Mouse (Mus musculus): Measurements from ENCODE around the gene Xpo1.
"Not testable (repeated sequence)": the region's sequence is repeated elsewhere in the genome, so short reads cannot be mapped to it uniquely, and the experiment has no call there.

The Xpo1 gene

GRCm38 (mm10) chr11:23299910-23300309, 44.1 kb downstream of the Xpo1 start:
- no peak for DNase-seq

DNA sequence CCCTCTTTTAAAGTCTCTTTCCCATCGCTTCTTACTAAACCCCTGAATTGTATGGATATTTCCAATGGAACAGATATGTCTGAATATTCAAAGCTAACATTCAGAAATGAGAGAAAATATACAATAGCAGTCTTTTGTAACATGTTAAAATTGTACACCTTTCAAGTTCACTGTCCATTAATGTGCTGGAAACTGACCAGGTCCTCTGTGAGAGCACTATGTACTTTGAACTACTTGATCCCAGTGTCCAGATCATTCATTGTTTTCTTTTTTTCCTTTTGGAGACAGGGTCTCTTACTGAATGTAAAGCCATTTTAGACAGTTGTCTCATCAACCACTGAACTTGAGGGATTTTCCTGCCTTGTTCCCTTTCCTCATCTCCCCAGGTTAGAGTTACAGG, 47.3 kb downstream of the Xpo1 start:
- DNase-seq = no peak

DNA sequence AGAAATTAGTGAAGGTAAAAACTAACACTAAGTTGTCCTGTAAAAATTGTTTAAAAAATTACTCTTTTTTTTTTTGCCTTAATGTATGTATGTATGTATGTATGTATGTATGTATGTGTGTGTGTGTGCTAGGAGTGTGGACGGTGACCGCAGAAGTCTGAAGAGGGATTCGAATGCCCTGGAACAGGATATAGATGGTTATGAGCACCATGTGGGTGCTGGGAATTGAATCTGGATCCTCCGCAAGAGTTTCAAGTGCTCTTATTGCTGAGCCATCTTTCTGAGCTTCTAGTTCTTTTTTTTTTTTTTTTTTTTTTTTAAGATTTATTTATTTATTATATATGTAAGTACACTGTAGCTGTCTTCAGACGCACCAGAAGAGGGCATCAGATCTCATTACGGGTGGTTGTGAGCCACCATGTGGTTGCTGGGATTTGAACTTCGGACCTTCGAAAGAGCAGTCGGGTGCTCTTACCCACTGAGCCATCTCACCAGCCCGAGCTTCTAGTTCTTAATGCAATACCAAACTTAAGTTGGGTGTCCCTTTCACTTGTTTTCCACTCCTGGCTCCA, 49.3 kb downstream of the Xpo1 start:
- not testable (repeated sequence) for DNase-seq

DNA sequence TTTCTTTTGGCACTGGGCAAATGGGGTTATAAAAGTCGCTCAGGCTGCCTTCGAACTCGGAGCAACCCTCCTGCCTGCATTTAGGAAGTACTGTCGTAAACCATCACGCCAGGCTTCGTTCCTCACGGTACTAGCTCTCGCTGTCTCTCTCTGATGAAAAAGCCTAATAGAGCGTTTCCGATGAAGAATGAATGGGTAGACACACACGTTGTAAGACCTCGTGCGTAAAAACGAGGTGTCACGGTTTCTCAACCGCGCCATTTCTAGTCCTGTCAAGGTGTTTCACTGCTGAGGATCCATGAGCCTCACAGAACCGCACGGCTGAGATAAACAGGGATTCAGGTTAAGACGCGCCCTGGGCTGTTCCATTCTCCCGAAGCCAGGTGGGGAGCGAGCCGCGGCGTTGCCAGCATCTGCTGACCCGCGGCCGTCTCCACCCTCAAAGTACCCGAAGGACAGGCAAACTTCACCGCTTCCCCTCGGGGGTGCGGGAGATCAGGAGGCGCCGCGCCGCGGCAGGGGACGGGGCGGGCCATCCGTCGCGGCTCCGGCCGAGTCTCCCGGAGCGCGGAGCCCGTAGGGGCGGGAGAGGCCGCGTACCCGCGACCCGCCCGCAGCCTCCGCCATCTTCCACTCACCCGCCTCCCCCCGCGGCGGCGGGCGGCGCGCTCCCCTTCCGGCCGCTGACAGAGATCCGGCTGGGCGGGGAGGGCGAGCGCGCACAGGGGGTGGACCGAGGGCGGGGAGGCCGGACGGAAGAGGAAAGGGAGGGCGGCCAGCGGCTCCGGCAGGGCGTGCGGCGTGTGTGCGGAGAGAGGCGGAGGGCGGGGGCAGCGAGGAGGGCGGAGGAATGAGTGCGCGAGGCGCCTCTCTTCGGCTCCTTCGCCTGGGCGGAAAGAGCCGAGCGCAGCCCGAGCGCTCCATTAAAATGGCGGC, 50.1 kb downstream of the Xpo1 start:
- DNase-seq = peak; percentile 98 to 99

DNA sequence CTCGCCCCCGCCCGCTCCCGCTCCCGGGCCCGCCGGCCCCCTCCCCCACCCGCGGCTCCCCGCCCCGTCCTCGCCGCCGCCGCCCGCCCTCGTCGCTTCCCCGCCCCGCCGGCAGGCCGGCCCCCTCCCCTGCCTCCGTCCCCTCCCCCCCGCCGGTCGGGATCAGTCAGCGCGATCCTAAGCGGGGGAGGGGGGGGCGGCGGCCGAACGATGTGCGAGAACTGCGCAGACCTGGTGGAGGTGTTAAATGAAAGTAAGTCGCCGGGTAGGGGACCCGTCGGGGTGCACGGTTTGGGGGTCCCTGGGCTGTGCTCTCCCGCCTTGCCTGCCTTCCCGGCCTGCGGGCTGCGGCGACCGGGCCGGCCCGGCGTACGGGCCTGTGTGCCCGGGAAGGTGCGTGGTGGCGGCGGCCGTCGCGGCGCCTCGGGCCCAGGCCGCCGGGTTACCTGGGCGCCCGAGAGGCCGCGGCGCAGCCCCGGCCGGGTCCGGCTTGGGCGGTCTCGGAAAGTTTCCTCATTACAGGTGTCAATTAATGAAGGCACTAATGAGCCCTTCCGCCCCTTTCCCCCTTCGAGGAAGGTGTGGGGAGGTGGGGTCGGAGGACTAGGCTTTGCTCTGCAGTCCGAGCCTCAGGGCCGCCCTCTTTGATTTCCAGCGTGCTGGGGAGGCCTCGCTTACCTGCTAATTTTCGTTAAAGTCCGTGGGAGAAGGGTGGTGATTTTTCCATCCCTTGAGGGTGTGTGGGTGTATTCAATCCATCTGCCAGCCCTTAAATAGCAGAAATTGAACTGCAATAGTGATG, 51.1 kb downstream of the Xpo1 start, which contains the start of gene Usp34:
Usp34 (plus strand) TSS at position 132 of the 802 bp plus-strand sequence.
- peak; percentile 78 to 83 for DNase-seq

- no peak for DNase-seq
These were observed 51.7 kb downstream of the Xpo1 start for GRCm38 (mm10) chr11:23307566-23307920.

DNA sequence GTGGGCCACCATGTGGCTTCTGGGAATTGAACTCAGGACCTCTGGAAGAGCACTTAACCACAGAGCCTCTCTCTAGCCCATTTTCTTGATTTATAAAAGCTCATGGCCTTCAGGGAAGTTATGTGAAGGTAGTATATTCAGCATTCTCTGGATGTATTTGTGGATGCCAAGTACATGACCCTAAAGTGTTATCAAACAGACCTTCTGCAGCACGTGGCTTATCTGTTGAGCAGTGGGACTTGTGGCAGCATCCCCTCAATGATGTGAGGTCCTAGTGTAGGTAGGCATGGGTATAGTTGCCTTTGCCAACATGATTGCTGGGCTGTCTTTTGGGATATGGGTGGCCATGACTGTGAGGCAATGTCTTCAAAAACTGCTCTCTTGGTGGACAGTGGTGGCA, 57.7 kb downstream of the Xpo1 start:
- no peak for DNase-seq

- DNase-seq = no peak
These were observed 73.6 kb downstream of the Xpo1 start for GRCm38 (mm10) chr11:23329413-23329812.

GRCm38 (mm10) chr11:23332136-23332535, 76.3 kb downstream of the Xpo1 start:
- DNase-seq = no peak

GRCm38 (mm10) chr11:23335160-23335559, 79.3 kb downstream of the Xpo1 start:
- no peak for DNase-seq
